Mouse (Mus musculus) forebrain, postnatal 0 days (tissue): ENCODE data around the gene Tm7sf2. TPM values are rescaled to one million over a fixed set of nuclear protein-coding genes. Genes with fewer than 3 reads are reported as not detected.
A peak's percentile ranks its signal among the peaks of the same experiment; 100 is the strongest.

Source experiments
- ATAC-seq: fragments of 200-750 bp; cut with Nextera tagmentation; 2 replicates; pipeline ENCODE4 v1.8.0; 2017; ENCODE audit warnings: mild to moderate bottlenecking, moderate library complexity
- DNase-seq: peaks from one replicate; pipeline ENCODE4 v3.0.0-alpha.2; 2015
- H3K27ac ChIP-seq: fragments of 300-500 bp; sonication (generic); 2 replicates; pipeline ENCODE4 v1.5.1; 2014; ENCODE audit warnings: low read depth, mild to moderate bottlenecking, antibody characterized with exemption, low read length, moderate library complexity, mixed read lengths
- H3K27me3 ChIP-seq: fragments of 300-500 bp; sonication (generic); 2 replicates; pipeline ENCODE4 v1.6.1; 2014; ENCODE audit warnings: mild to moderate bottlenecking, low read length, mixed read lengths; ENCODE audit not compliant: insufficient read depth
- H3K36me3 ChIP-seq: fragments of 300-500 bp; sonication (generic); 2 replicates; pipeline ENCODE4 v1.6.1; 2014; ENCODE audit warnings: mild to moderate bottlenecking, moderate library complexity; ENCODE audit not compliant: insufficient read depth
- H3K4me1 ChIP-seq: fragments of 300-500 bp; sonication (generic); 2 replicates; pipeline ENCODE4 v1.6.1; 2014; ENCODE audit warnings: antibody characterized with exemption; ENCODE audit not compliant: insufficient read depth
- H3K4me2 ChIP-seq: fragments of 300-500 bp; sonication (generic); 2 replicates; pipeline ENCODE4 v1.6.1; 2014; ENCODE audit warnings: low read depth, mild to moderate bottlenecking, moderate library complexity
- H3K4me3 ChIP-seq: fragments of 300-500 bp; sonication (generic); 2 replicates; pipeline ENCODE4 v1.5.1; 2014; ENCODE audit warnings: low read depth, low read length, mixed read lengths
- H3K9ac ChIP-seq: fragments of 300-500 bp; sonication (generic); 2 replicates; pipeline ENCODE4 v1.6.1; 2014; ENCODE audit warnings: mild to moderate bottlenecking
- H3K9me3 ChIP-seq: fragments of 300-500 bp; sonication (generic); 2 replicates; pipeline ENCODE4 v1.6.1; 2016; ENCODE audit warnings: low read length
- CTCF ChIP-seq: sonication (generic); IDR thresholded peaks from 2 replicates; pipeline ENCODE4 v1.5.1; 2016; ENCODE audit warnings: antibody characterized with exemption, control low read depth, low read depth
- WGBS: fragments of 180-500 bp; shearing (Covaris S2); extraction: QIAGEN DNeasy Blood & Tissue Kit; methylation state at CpG from one replicate; pipeline ENCODE4 v1.1.7; 2014; 5-methylcytosine and 5-hydroxymethylcytosine counted together
- polyA plus RNA-seq: library from polyadenylated mRNA; unstranded; fragments of >200 nt; fragmentation: Nextera tagmentation; extraction: Ambion mirVana; gene quantifications from 2 replicates; pipeline ENCODE4 v1.2.1, GENCODE M21; 2015
- total RNA-seq: library from RNA; depleted of rRNA; stranded (reverse); fragments of >200 nt; gene quantifications from 2 replicates; pipeline ENCODE4 v1.2.3, GENCODE M21; 2014

The Tm7sf2 gene
- total and polyA plus RNA-seq, 2 experiments from 2014 or later, result 43.3 to 70.6 TPM

GRCm38 (mm10) chr19:6068951-6069350, 778 bp upstream of the Tm7sf2 start:
- Histone ChIP-seq H3K9me3 (no peaks in the 10 kb centered on the region), H3K9ac (no peak overlapping the region), H3K27me3 (no peaks in the 10 kb centered on the region), H3K36me3 (peaks cover 35% of the 10 kb centered on the region), H3K4me1 (peaks cover 14% of the 10 kb centered on the region; the same call in 1 of the 2 replicates), H3K4me2 (no peak overlapping the region), H3K27ac (no peak overlapping the region), H3K4me3 (no peak overlapping the region)
- WGBS, result 76% methylated on average over 4 of the region's 4 CpGs
- no peak for TF ChIP-seq CTCF
- no peak for DNase-seq
- ATAC-seq, result no peak

GRCm38 (mm10) chr19:6067011-6067723, 1.0 kb downstream of the Tm7sf2 start:
- WGBS, result under 1% methylated on average over 30 of the region's 30 CpGs
- Histone ChIP-seq H3K4me2 (peak overlapping the region; percentile 95), H3K9me3 (no peaks in the 10 kb centered on the region), H3K4me1 (peaks cover 18% of the 10 kb centered on the region), H3K4me3 (peak overlapping the region; percentile 64), H3K9ac (peak overlapping the region; percentile 79), H3K27ac (peak overlapping the region; percentile 87), H3K27me3 (no peaks in the 10 kb centered on the region), H3K36me3 (peaks cover 29% of the 10 kb centered on the region)
- DNase-seq (peak; percentile 90), ATAC-seq (peak; percentile 85)
- peak; percentile 94 for TF ChIP-seq CTCF

- peak overlapping the region; percentile 87 for H3K27ac ChIP-seq
- peak overlapping the region; percentile 95 for H3K4me2 ChIP-seq
- DNase-seq (no peak), ATAC-seq (0 out of 2 replicates have a peak, but pooled peaks have one; percentile 0)
- no peaks in the 10 kb centered on the region for H3K9me3 ChIP-seq
- peaks cover 23% of the 10 kb centered on the region for H3K4me1 ChIP-seq
- 37% methylated on average over 5 of the region's 5 CpGs for WGBS
- no peak for TF ChIP-seq CTCF
- peak overlapping the region; percentile 79 for H3K9ac ChIP-seq
- H3K36me3 ChIP-seq, result peaks cover 29% of the 10 kb centered on the region
- H3K27me3 ChIP-seq, result no peaks in the 10 kb centered on the region
- peak overlapping the region; percentile 64 for H3K4me3 ChIP-seq
Measured at GRCm38 (mm10) chr19:6066571-6066970, 1.6 kb downstream of the Tm7sf2 start.

DNA sequence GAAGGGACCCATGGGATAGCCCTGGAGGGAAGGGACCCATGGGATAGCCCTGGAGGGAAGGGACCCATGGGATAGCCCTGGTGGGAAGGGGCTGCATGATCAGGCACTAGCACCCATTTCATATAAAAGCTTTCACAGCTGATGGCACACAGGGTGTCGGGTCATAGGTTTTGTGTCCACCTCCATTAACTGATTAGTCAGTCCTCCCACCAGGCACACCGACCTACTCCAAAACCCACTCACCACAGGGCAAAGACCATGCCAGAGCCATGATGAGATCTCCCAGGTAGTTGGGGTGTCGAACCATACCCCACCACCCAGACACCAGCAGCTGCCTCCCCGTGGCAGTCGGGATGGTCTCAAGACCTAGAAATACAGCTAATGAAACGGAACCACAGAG, 5.1 kb downstream of the Tm7sf2 start:
- WGBS, result 98% methylated on average over 6 of the region's 6 CpGs
- TF ChIP-seq CTCF, result no peak
- H3K27me3 ChIP-seq, result no peaks in the 10 kb centered on the region
- DNase-seq (no peak), ATAC-seq (no peak)
- no peak overlapping the region for H3K9ac ChIP-seq
- H3K9me3 ChIP-seq, result no peaks in the 10 kb centered on the region
- 0 out of 2 replicates have a peak, but pooled peaks cover 5% of the 10 kb centered on the region for H3K36me3 ChIP-seq
- no peak overlapping the region for H3K4me2 ChIP-seq
- no peak overlapping the region for H3K27ac ChIP-seq
- H3K4me3 ChIP-seq, result no peak overlapping the region
- H3K4me1 ChIP-seq, result peaks cover 22% of the 10 kb centered on the region

- H3K9me3 ChIP-seq, result no peaks in the 10 kb centered on the region
- H3K36me3 ChIP-seq, result 0 out of 2 replicates have a peak, but pooled peaks cover 5% of the 10 kb centered on the region
- WGBS, result 72% methylated on average over 5 of the region's 5 CpGs
- H3K27ac ChIP-seq, result no peak overlapping the region
- peaks cover 19% of the 10 kb centered on the region for H3K4me1 ChIP-seq
- peak overlapping the region; percentile 99 for H3K4me2 ChIP-seq
- no peak for DNase-seq
- peak overlapping the region; percentile 93 for H3K9ac ChIP-seq
- no peak for ATAC-seq
- peak overlapping the region; percentile 57 for H3K4me3 ChIP-seq
- TF ChIP-seq CTCF, result no peak
- no peaks in the 10 kb centered on the region for H3K27me3 ChIP-seq
Measured at GRCm38 (mm10) chr19:6062418-6062817, 5.8 kb downstream of the Tm7sf2 start.

GRCm38 (mm10) chr19:6061641-6062302, 6.4 kb downstream of the Tm7sf2 start:
- peak; percentile 28 for DNase-seq
- Histone ChIP-seq H3K27me3 (no peaks in the 10 kb centered on the region), H3K4me2 (peak overlapping the region; percentile 99), H3K4me3 (peak overlapping the region; percentile 57), H3K27ac (peak overlapping the region; percentile 86), H3K4me1 (peaks cover 19% of the 10 kb centered on the region), H3K9me3 (no peaks in the 10 kb centered on the region), H3K36me3 (0 out of 2 replicates have a peak, but pooled peaks cover 5% of the 10 kb centered on the region), H3K9ac (peak overlapping the region; percentile 93)
- WGBS, result 2% methylated on average over 44 of the region's 44 CpGs
- no peak for TF ChIP-seq CTCF
- ATAC-seq, result peak; percentile 3
